Mouse (Mus musculus) cortical plate, adult 2 months (tissue): ENCODE data around the gene Mef2d.

Experiments
- CTCF ChIP-seq: fragments of 200-500 bp; IDR thresholded peaks from 2 replicates; pipeline ENCODE4 v1.5.1; 2011; ENCODE audit warnings: mild to moderate bottlenecking, control low read depth, low read length; ENCODE audit not compliant: insufficient read depth; ENCODE audit errors: extremely low read depth
- POLR2A ChIP-seq: fragments of 200-500 bp; IDR thresholded peaks from 2 replicates; pipeline ENCODE4 v1.6.1; 2011; ENCODE audit warnings: mild to moderate bottlenecking, low read length, control low read depth; ENCODE audit not compliant: insufficient read depth; ENCODE audit errors: extremely low read depth

- TF ChIP-seq CTCF (no peak), POLR2A (no peak)
Observed at GRCm38 (mm10) chr3:88141439-88141786, 759 bp upstream of the Mef2d start.
